Mouse (Mus musculus) midbrain, embryonic 13.5 days (tissue): Measurements from ENCODE around the gene Aff4. TPM values are rescaled to one million over a fixed set of nuclear protein-coding genes. Genes with fewer than 3 reads are reported as not detected.

ENCODE experiments used
- ATAC-seq: fragments of 200-750 bp; cut with Nextera tagmentation; 2 replicates; pipeline ENCODE4 v1.8.0; 2017; ENCODE audit warnings: mild to moderate bottlenecking, moderate TSS enrichment, moderate library complexity
- H3K27ac ChIP-seq: fragments of 300-500 bp; sonication (generic); 2 replicates; pipeline ENCODE4 v1.5.1; 2015; ENCODE audit warnings: inconsistent platforms, mild to moderate bottlenecking, moderate library complexity
- H3K27me3 ChIP-seq: fragments of 300-500 bp; sonication (generic); 2 replicates; pipeline ENCODE4 v1.6.1; 2015; ENCODE audit warnings: mild to moderate bottlenecking, inconsistent platforms
- H3K36me3 ChIP-seq: fragments of 300-500 bp; sonication (generic); 2 replicates; pipeline ENCODE4 v1.6.1; 2015; ENCODE audit warnings: mild to moderate bottlenecking, inconsistent platforms
- H3K4me1 ChIP-seq: fragments of 300-500 bp; sonication (generic); replicated peaks from 2 replicates; pipeline ENCODE4 v1.6.1; 2015; ENCODE audit warnings: inconsistent platforms
- H3K4me2 ChIP-seq: fragments of 300-500 bp; sonication (generic); replicated peaks from 2 replicates; pipeline ENCODE4 v1.6.1; 2015; ENCODE audit warnings: moderate library complexity, mild to moderate bottlenecking, inconsistent platforms
- H3K4me3 ChIP-seq: fragments of 300-500 bp; sonication (generic); replicated peaks from 2 replicates; pipeline ENCODE4 v1.5.1; 2015; ENCODE audit warnings: mild to moderate bottlenecking, inconsistent platforms
- H3K9ac ChIP-seq: fragments of 300-500 bp; sonication (generic); replicated peaks from 2 replicates; pipeline ENCODE4 v1.6.1; 2015; ENCODE audit warnings: mild to moderate bottlenecking, inconsistent platforms
- H3K9me3 ChIP-seq: fragments of 300-500 bp; sonication (generic); 2 replicates; pipeline ENCODE4 v1.6.1; 2016; ENCODE audit warnings: mild to moderate bottlenecking, inconsistent platforms
- WGBS: fragments of 180-500 bp; shearing (Covaris S2); methylation state at CpG from one replicate; pipeline ENCODE4 v1.1.7; 2015; 5-methylcytosine and 5-hydroxymethylcytosine counted together
- polyA plus RNA-seq: library from polyadenylated mRNA; unstranded; fragments of >200 nt; fragmentation: Nextera tagmentation; extraction: Ambion mirVana; gene quantifications from 2 replicates; pipeline ENCODE4 v1.2.1, GENCODE M21; 2015

Aff4 gene
- polyA plus RNA-seq, 1 experiment from 2014 or later = 81.6 TPM

DNA sequence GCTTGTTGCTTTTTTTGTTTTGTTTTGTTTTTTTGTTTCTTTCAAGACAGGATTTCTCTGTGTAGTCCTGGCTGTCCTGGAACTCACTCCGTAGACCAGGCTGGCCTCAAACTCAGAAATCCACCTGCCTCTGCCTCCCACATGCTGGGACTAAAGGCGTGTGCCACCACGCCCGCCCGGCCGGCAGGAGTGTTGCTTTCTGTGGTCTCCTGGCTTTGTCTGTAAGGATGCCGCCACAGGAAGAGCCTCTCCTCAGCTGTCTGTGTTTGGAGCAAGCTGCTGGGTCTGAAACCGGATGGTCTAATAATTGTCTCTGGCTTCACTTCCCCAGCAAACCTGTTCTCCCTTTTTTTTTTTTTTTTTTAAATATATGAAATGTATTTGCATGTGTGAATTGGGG, 84.9 kb downstream of the Aff4 start:
- ATAC-seq = no peak
- Histone ChIP-seq H3K36me3 (no peaks in the 10 kb centered on the region), H3K4me2 (no peak overlapping the region), H3K4me1 (peaks cover 6% of the 10 kb centered on the region), H3K27me3 (no peaks in the 10 kb centered on the region), H3K9me3 (no peaks in the 10 kb centered on the region), H3K4me3 (no peak overlapping the region), H3K27ac (no peak overlapping the region), H3K9ac (no peak overlapping the region)
- WGBS = 84% methylated on average over 8 of the region's 8 CpGs

DNA sequence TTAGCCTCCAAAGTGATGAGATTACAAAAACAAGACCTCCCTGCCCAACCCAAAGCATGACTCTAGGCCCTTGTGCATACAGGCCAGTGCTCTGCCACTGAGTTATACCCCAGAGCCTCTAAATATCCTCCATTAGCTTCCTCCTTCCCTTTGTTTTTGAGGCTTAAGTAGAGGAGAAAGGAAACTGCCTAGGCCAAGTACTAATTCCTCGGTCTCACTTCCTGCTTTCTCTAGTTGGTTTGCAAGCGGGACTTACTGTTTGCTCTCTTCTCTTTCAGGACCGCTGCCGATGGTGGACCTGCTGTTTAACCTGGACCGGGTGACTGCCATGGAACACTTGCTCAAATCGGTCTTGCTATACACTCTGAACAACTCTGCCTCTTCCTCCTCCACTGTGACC, 85.7 kb downstream of the Aff4 start:
- Histone ChIP-seq H3K36me3 (no peaks in the 10 kb centered on the region), H3K9me3 (no peaks in the 10 kb centered on the region), H3K4me3 (no peak overlapping the region), H3K4me2 (no peak overlapping the region), H3K27ac (no peak overlapping the region), H3K27me3 (no peaks in the 10 kb centered on the region), H3K9ac (no peak overlapping the region), H3K4me1 (peaks cover 6% of the 10 kb centered on the region)
- WGBS = 92% methylated on average over 6 of the region's 6 CpGs
- no peak for ATAC-seq

DNA sequence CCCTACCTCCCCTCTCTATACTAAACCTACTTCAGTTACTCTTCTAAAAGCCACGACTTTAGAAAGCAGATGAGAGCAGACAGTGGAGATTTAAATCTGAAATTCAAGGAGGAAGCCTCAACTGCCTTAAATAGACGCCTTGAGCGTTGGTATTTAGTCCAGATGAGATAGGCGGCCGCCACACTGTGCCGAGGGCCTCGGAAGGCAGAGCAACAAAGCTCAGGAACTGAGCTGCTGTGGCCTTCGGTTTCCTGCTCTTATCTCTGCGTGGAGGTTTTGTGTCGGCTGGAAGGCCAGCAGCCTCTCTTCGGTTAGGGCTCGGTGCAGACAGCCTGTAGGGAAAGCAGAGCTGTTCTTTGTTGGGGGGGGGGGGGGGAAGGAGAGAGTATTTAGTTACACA, 91.3 kb downstream of the Aff4 start:
- no peaks in the 10 kb centered on the region for H3K36me3 ChIP-seq
- ATAC-seq = no peak
- no peak overlapping the region for H3K27ac ChIP-seq
- no peaks in the 10 kb centered on the region for H3K9me3 ChIP-seq
- no peak overlapping the region for H3K4me2 ChIP-seq
- no peak overlapping the region for H3K4me3 ChIP-seq
- WGBS = 54% methylated on average over 12 of the region's 12 CpGs
- H3K4me1 ChIP-seq = no peaks in the 10 kb centered on the region
- H3K27me3 ChIP-seq = no peaks in the 10 kb centered on the region
- no peak overlapping the region for H3K9ac ChIP-seq

DNA sequence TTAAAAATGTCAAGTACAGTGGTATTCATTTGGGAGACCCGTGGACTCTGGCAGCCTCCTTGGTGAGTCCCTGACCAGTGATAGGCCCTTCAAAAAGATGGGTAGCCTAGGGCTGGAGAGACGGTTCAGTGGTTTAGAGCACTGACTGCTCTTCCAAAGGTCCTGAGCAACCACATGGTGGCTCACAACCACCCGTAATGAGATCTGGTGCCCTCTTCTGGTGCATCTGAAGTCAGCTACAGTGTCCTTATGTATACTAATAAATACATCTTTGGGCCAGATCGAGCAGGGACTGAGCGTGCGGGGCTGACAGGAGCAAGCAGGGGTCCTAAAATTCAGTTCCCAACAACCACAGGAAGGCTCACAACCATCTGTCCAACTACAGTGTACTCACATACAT, 93.2 kb downstream of the Aff4 start:
- H3K4me2 ChIP-seq = no peak overlapping the region
- no peaks in the 10 kb centered on the region for H3K4me1 ChIP-seq
- no peaks in the 10 kb centered on the region for H3K9me3 ChIP-seq
- H3K27me3 ChIP-seq = no peaks in the 10 kb centered on the region
- no peak overlapping the region for H3K9ac ChIP-seq
- ATAC-seq = no peak
- 38% methylated on average over 6 of the region's 6 CpGs for WGBS
- H3K27ac ChIP-seq = no peak overlapping the region
- no peak overlapping the region for H3K4me3 ChIP-seq
- no peaks in the 10 kb centered on the region for H3K36me3 ChIP-seq

DNA sequence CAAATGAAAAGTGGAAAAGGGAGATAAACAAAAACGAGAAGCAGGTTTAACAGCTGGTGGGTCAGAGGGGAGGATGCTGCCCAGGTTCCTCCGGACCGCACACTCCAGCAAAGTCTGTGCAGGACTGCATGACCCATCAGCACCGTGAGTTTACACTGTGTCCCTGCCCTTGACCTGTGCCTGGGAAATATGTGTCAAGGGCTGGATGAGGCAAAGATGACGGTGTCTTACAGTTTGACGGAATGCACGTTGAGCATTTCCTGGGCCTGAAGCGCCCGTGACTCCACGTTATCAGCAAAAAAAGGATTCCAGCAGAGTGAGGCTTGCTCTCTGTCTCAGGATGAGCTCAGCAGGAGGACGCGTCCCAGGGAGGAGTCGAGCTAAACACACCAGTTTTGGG, 94.9 kb downstream of the Aff4 start:
- 58% methylated on average over 13 of the region's 13 CpGs for WGBS
- Histone ChIP-seq H3K4me1 (no peaks in the 10 kb centered on the region), H3K9ac (no peak overlapping the region), H3K27me3 (no peaks in the 10 kb centered on the region), H3K27ac (no peak overlapping the region), H3K4me3 (no peak overlapping the region), H3K36me3 (no peaks in the 10 kb centered on the region), H3K4me2 (no peak overlapping the region), H3K9me3 (no peaks in the 10 kb centered on the region)
- no peak for ATAC-seq

DNA sequence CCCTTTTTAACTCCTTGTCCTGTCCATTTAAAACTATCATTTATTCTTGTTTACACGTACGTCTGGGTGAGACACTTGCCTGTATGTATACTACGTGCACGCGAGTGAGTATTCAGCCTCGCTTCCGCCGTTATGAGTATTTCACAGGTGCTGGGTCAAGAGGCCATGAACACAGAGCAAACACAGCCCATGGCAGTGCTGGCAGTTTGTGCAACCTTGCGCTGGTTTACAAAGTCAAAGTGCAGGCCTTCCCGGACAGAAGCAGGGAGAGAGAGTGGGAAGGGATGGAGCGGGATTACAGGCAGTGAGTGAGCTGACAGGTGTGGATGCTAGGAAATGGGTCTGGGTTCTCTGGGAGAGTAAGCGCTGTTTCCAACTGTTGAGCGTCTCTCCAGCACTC, 95.5 kb downstream of the Aff4 start:
- no peaks in the 10 kb centered on the region for H3K27me3 ChIP-seq
- H3K4me3 ChIP-seq = no peak overlapping the region
- WGBS = 90% methylated on average over 13 of the region's 13 CpGs
- H3K4me2 ChIP-seq = no peak overlapping the region
- H3K9ac ChIP-seq = no peak overlapping the region
- no peak overlapping the region for H3K27ac ChIP-seq
- H3K4me1 ChIP-seq = no peaks in the 10 kb centered on the region
- no peaks in the 10 kb centered on the region for H3K9me3 ChIP-seq
- H3K36me3 ChIP-seq = no peaks in the 10 kb centered on the region
- ATAC-seq = no peak

DNA sequence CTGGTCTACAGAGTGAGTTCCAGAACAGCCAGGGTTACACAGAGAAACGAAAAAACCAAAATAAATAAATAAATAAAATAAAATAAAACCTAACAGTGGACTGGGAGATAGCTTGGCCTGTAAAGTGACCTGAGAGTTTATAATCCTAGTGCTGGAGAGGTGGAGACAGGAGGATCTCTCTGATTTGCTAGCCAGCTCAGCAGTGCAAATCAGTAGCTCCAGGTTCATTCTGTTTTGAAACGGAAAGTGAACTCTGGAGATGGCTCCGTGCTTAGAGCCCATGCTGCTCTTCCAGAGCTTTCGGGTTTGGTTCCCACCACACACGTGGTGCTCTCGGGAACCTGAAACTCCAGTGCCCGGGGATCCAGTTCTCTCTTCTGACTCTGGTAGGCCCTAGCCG, 97.4 kb downstream of the Aff4 start:
- Histone ChIP-seq H3K9me3 (no peaks in the 10 kb centered on the region), H3K4me1 (no peaks in the 10 kb centered on the region), H3K4me3 (no peak overlapping the region), H3K27me3 (no peaks in the 10 kb centered on the region), H3K4me2 (no peak overlapping the region), H3K27ac (no peak overlapping the region), H3K9ac (no peak overlapping the region), H3K36me3 (no peaks in the 10 kb centered on the region)
- no peak for ATAC-seq
- WGBS = 91% methylated on average over 8 of the region's 8 CpGs

DNA sequence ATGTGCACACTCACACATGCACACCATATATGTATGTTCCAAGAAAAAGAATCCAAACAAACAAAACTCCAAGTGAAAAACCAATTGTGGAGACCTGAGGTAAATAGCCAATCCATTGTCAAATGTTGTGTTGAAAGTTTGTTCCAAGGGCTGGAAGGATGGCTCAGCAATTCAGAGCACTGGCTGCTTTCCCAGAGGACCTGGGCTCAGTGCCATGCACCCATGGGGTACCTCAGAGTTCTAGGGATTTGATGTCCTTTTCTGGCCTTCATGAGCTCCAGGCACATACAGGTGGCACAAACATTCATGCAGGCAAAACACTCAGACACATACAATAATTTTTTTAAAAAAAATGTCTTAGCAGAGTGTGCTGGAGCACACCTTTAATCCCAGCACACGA, 97.9 kb downstream of the Aff4 start:
- no peaks in the 10 kb centered on the region for H3K36me3 ChIP-seq
- no peaks in the 10 kb centered on the region for H3K9me3 ChIP-seq
- H3K4me1 ChIP-seq = no peaks in the 10 kb centered on the region
- WGBS = 79% methylated on average over 1 of the region's 1 CpGs
- ATAC-seq = no peak
- H3K27me3 ChIP-seq = no peaks in the 10 kb centered on the region
- no peak overlapping the region for H3K4me2 ChIP-seq
- H3K4me3 ChIP-seq = no peak overlapping the region
- H3K9ac ChIP-seq = no peak overlapping the region
- no peak overlapping the region for H3K27ac ChIP-seq

DNA sequence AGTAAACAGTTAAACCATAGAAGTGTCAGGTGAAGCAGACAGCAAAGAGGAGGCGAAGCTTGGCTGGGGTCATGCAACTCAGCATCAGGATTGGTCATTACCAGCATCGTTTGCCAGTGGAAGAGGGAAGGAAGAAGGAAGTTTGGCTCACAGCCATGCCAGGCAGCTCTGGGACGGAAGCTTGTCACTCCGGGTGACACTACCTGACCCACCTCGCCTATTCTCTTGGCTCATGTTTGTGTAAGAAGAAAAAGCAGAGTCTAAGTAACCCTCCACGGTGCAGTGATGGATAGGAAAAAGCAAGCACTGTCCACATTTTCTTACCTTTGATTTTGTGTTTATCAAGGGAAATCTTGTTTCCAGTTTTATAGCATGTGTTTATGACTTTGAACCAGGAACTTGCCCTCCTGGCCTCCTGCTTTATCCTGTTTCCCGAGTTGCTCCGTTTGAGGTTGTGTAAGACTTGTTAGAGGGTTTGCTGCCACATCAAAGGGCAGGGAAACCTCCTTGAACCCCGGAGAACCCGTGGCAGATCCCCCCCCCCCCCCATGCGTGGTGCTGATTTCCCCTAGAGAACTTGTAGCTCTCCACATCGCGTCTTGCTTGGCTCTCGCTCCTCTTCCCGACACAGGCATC, 99.6 kb downstream of the Aff4 start:
- WGBS = 68% methylated on average over 15 of the region's 15 CpGs
- Histone ChIP-seq H3K4me3 (no peak overlapping the region), H3K27ac (no peak overlapping the region), H3K9ac (no peak overlapping the region), H3K9me3 (no peaks in the 10 kb centered on the region), H3K4me2 (no peak overlapping the region), H3K27me3 (peaks cover 4% of the 10 kb centered on the region), H3K36me3 (no peaks in the 10 kb centered on the region), H3K4me1 (no peaks in the 10 kb centered on the region)
- no peak for ATAC-seq

DNA sequence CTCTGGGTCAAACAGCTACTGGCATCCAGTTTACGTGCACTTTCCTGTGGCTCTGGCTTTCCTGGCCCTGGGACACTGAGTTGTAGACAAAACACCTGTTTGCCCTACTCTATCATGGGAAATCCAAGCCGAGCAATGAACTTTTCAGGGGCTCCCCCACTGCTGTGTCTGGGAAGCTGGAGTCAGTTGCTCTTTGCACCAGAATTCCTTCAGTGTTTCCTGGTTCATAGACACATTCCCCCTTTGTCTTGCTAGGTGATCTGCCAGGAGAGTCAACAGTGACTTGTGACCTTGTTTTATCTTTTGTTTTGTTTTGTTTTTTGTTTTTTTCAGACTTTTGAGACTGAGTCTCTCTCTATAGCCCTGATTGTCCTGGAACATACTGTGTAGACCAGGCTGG, 100.7 kb downstream of the Aff4 start:
- no peaks in the 10 kb centered on the region for H3K9me3 ChIP-seq
- H3K27ac ChIP-seq = no peak overlapping the region
- H3K9ac ChIP-seq = no peak overlapping the region
- ATAC-seq = no peak
- peaks cover 14% of the 10 kb centered on the region for H3K27me3 ChIP-seq
- no peak overlapping the region for H3K4me3 ChIP-seq
- WGBS = 79% methylated on average over 2 of the region's 2 CpGs
- H3K4me2 ChIP-seq = no peak overlapping the region
- no peaks in the 10 kb centered on the region for H3K36me3 ChIP-seq
- H3K4me1 ChIP-seq = no peaks in the 10 kb centered on the region

DNA sequence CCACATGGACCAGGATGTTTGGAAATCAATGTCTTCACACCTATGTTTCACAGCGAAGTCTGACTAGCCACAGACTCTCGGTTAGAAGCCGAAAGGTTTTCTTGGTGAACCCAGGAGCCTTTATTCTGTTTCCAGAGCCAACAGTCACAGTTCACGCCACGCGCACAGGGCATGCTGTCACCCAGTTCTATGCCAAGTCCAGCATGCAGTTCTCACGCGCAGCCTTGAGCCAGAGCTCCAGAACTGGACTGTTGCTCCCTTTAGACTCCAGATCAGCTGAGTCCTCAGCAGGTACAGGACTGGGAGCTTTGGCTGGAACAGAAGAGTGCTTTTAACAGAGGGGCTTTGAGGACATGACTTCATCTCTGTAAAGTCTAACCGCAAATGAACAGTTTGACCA, 101.8 kb downstream of the Aff4 start:
- no peak for ATAC-seq
- H3K4me2 ChIP-seq = no peak overlapping the region
- H3K4me3 ChIP-seq = no peak overlapping the region
- no peaks in the 10 kb centered on the region for H3K36me3 ChIP-seq
- H3K9ac ChIP-seq = no peak overlapping the region
- peaks cover 24% of the 10 kb centered on the region for H3K27me3 ChIP-seq
- H3K4me1 ChIP-seq = peaks cover 10% of the 10 kb centered on the region
- WGBS = 95% methylated on average over 9 of the region's 9 CpGs
- H3K27ac ChIP-seq = no peak overlapping the region
- no peaks in the 10 kb centered on the region for H3K9me3 ChIP-seq

DNA sequence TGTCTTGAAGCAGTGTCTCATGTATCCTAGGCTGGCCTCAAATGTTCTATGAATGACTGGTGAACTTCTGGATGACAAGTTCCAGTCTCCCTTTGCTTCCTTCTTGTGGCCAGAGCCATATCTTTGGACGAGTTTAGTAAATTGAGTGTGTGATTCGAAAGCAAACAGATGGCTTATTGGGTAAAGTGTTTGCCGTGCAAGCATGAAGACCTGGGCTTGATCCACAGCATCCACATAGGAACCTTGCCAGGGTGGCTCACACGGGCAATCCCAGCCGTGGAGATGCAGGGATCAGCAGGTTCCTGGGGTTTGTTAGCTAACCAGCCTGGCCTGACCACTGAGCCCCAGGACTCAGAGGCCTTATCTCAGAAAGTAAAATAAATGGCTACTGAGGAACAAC, 102.4 kb downstream of the Aff4 start:
- no peak for ATAC-seq
- 88% methylated on average over 5 of the region's 5 CpGs for WGBS
- H3K4me3 ChIP-seq = no peak overlapping the region
- peaks cover 31% of the 10 kb centered on the region for H3K27me3 ChIP-seq
- no peak overlapping the region for H3K4me2 ChIP-seq
- H3K9ac ChIP-seq = no peak overlapping the region
- no peaks in the 10 kb centered on the region for H3K9me3 ChIP-seq
- peaks cover 11% of the 10 kb centered on the region for H3K4me1 ChIP-seq
- H3K36me3 ChIP-seq = no peaks in the 10 kb centered on the region
- no peak overlapping the region for H3K27ac ChIP-seq
